Comparison of ENCODE assay signal across 34 mouse cellular contexts in genomic region chr11:48804922-48805321, GRCm38 (mm10).
"Had no signal": no experiment of that assay in that cellular context is flagged by ENCODE, and none has a peak within 500 bp of the region (broad histone marks: within the 10 kb centered on the region; RNA-seq: fewer than 3 reads in every experiment).

No protein-coding gene starts in this region.

- DNase-seq: heart, postnatal 10 days; heart, postnatal 14 days; heart, postnatal 36 days; heart, postnatal 4 days; kidney, adult 11 months; kidney, adult 18-20 months; kidney, adult 2 months; kidney, adult 8-10 months; kidney, adult 9 months; kidney, postnatal 10 days; kidney, postnatal 14 days; kidney, postnatal 25 days; kidney, postnatal 36 days; kidney, postnatal 4 days; layer of hippocampus, adult 9-11 months; layer of hippocampus, postnatal 36 days had no signal

- H3K4me2 ChIP-seq: heart, embryonic 12.5 days; heart, embryonic 13.5 days; heart, embryonic 15.5 days; hindbrain, embryonic 12.5 days; hindbrain, embryonic 13.5 days; hindbrain, embryonic 14.5 days; hindbrain, embryonic 15.5 days; intestine, embryonic 15.5 days; kidney, embryonic 15.5 days had no signal

- H3K27me3 ChIP-seq: heart, embryonic 12.5 days; heart, embryonic 13.5 days; heart, embryonic 15.5 days; hindbrain, embryonic 12.5 days; hindbrain, embryonic 13.5 days; hindbrain, embryonic 15.5 days; intestine, embryonic 15.5 days; kidney, embryonic 15.5 days had no signal

- H3K4me3 ChIP-seq: heart, embryonic 12.5 days; heart, embryonic 13.5 days; heart, embryonic 15.5 days; hindbrain, embryonic 10.5 days; hindbrain, embryonic 12.5 days; hindbrain, embryonic 13.5 days; hindbrain, embryonic 15.5 days; intestine, embryonic 15.5 days; kidney, embryonic 15.5 days; layer of hippocampus, adult 2 months; left cerebral cortex, adult 2 months had no signal

- H3K27ac ChIP-seq: heart, embryonic 13.5 days; heart, embryonic 15.5 days; hindbrain, embryonic 10.5 days; hindbrain, embryonic 12.5 days; hindbrain, embryonic 13.5 days; hindbrain, embryonic 14.5 days; hindbrain, embryonic 15.5 days; hindbrain, postnatal 0 days; intestine, embryonic 15.5 days; kidney, embryonic 15.5 days; kidney, postnatal 0 days; layer of hippocampus, adult 2 months; left cerebral cortex, adult 2 months had no signal

- ATAC-seq: hindbrain, embryonic 16.5 days; hindbrain, postnatal 0 days; inflammation-experienced regulatory T-cells, adult 6 months; intestine, embryonic 15.5 days; intestine, embryonic 16.5 days; intestine, postnatal 0 days had no signal

- H3K9ac ChIP-seq: heart, embryonic 12.5 days; heart, embryonic 13.5 days; heart, embryonic 15.5 days; hindbrain, embryonic 12.5 days; hindbrain, embryonic 13.5 days; hindbrain, embryonic 14.5 days; hindbrain, embryonic 15.5 days; intestine, embryonic 15.5 days; kidney, embryonic 15.5 days had no signal

- H3K9me3 ChIP-seq: heart, embryonic 12.5 days; heart, embryonic 13.5 days; heart, embryonic 15.5 days; hindbrain, embryonic 10.5 days; hindbrain, embryonic 12.5 days; hindbrain, embryonic 13.5 days; hindbrain, embryonic 15.5 days; intestine, embryonic 15.5 days; kidney, embryonic 15.5 days had no signal
